Mouse (Mus musculus) limb, embryonic 11.5 days (tissue): Measurements from ENCODE around the gene Ankrd13b. TPM values are rescaled to one million over a fixed set of nuclear protein-coding genes. Genes with fewer than 3 reads are reported as not detected.

ENCODE experiments used
- ATAC-seq: fragments of 200-750 bp; cut with Nextera tagmentation; 2 replicates; pipeline ENCODE4 v1.8.0; 2017; ENCODE audit warnings: low read depth; ENCODE audit not compliant: insufficient number of reproducible peaks, low FRiP score, low TSS enrichment
- DNase-seq: peaks from one replicate; pipeline ENCODE4 v3.0.0-alpha.2; 2015; ENCODE audit warnings: low spot score
- H3K27ac ChIP-seq: fragments of 300-500 bp; sonication (generic); replicated peaks from 2 replicates; pipeline ENCODE4 v1.5.1; 2014; ENCODE audit warnings: low read depth, mild to moderate bottlenecking, low read length
- H3K27me3 ChIP-seq: fragments of 300-500 bp; sonication (generic); 2 replicates; pipeline ENCODE4 v1.6.1; 2014; ENCODE audit warnings: mild to moderate bottlenecking, low read length, mixed read lengths; ENCODE audit not compliant: control insufficient read depth, insufficient read depth
- H3K36me3 ChIP-seq: fragments of 300-500 bp; sonication (generic); 2 replicates; pipeline ENCODE4 v1.6.1; 2014; ENCODE audit warnings: mild to moderate bottlenecking, low read length, moderate library complexity, mixed read lengths; ENCODE audit not compliant: control insufficient read depth, insufficient read depth
- H3K4me1 ChIP-seq: fragments of 300-500 bp; sonication (generic); 2 replicates; pipeline ENCODE4 v1.6.1; 2014; ENCODE audit warnings: low read length, mixed read lengths; ENCODE audit not compliant: control insufficient read depth, insufficient read depth
- H3K4me2 ChIP-seq: fragments of 300-500 bp; sonication (generic); 2 replicates; pipeline ENCODE4 v1.6.1; 2014; ENCODE audit warnings: low read depth, mild to moderate bottlenecking, moderate library complexity; ENCODE audit not compliant: severe bottlenecking
- H3K4me3 ChIP-seq: fragments of 300-500 bp; sonication (generic); 2 replicates; pipeline ENCODE4 v1.5.1; 2014; ENCODE audit warnings: low read depth, low read length
- H3K9ac ChIP-seq: fragments of 300-500 bp; sonication (generic); 2 replicates; pipeline ENCODE4 v1.6.1; 2014; ENCODE audit warnings: mild to moderate bottlenecking, low read length
- H3K9me3 ChIP-seq: fragments of 300-500 bp; sonication (generic); 2 replicates; pipeline ENCODE4 v1.6.1; 2016; ENCODE audit warnings: low read length; ENCODE audit not compliant: control insufficient read depth
- WGBS: fragments of 180-500 bp; shearing (Covaris S2); extraction: QIAGEN DNeasy Blood & Tissue Kit; methylation state at CpG from one replicate; pipeline ENCODE4 v1.1.7; 2014; 5-methylcytosine and 5-hydroxymethylcytosine counted together
- polyA plus RNA-seq: library from polyadenylated mRNA; unstranded; fragments of >200 nt; fragmentation: Nextera tagmentation; extraction: Ambion mirVana; gene quantifications from 2 replicates; pipeline ENCODE4 v1.2.1, GENCODE M21; 2014

The Ankrd13b gene
- polyA plus RNA-seq, 1 experiment from 2014 or later = 12.8 TPM

DNA sequence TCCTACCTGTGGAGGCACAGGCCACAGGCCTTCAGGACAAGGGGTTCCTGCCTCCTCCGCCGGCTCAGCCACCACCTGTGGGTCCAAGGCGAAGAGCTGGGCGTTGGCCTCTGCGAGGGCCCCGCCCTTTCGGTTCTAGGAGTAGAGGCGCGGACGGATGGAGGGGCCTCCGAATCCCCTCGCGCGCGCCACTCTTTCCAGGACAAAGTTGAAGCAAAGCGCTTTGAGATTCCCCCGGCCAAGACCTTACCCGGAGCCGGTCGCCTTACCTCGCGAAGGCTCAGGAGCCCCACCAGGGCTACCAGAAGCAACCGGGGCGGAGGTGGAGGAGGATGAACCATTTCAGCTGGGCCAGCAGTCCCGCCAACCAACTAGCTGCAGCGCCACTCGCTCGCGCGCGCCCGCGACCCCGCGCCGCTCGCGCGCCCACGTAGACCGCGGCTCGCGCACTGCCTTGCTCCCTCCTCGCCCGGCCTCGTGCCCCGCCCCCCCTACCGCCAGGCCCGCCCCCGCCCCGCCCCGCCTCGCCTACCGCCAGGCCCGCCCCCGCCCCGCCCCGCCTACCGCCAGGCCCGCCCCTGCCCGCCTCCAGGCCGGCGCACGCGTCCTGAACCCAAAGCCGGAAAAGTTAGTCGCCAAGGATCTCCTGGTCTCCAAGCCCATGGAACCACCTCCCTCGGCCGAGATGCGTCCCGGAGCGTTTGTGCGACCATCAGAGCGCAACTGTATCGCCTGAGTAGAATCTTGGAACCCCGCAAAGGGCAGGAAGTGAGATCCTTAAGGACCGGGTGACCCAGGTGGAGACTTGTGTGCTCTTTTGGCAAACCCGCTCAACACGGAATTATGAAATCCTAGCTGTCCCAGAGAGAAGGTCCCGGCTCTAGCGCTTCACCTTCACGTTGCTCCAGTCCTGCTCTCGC lies 23.7 kb upstream of the Ankrd13b start:
- 0% methylated on average over 62 of the region's 84 CpGs for WGBS
- ATAC-seq = peak; percentile 58
- Histone ChIP-seq H3K9me3 (no peaks in the 10 kb centered on the region; the same call in 1 of the 2 replicates), H3K4me3 (peak overlapping the region; percentile 54), H3K36me3 (no peaks in the 10 kb centered on the region), H3K4me1 (peaks cover 28% of the 10 kb centered on the region), H3K27me3 (peaks cover 19% of the 10 kb centered on the region), H3K9ac (peak overlapping the region; percentile 55), H3K4me2 (peak overlapping the region; percentile 92), H3K27ac (no peak overlapping the region)
- DNase-seq = peak; percentile 93

DNA sequence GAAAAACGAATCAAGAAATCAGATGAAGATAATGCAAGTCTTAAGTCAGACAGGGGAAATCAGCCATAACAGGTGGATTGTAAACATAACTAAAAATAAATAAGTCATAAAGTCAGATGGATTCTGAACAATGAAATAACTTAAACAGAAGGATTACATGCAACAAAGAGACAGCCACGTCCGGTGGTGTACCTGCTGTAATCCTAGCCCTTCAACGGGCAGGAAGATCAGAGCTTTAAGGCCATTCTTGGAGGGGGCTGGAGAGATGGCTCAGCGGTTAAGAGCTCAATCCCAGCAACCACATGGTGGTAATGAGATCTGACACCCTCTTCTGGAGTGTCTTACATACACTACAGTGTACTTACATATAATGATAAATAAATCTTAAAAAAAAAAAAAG lies 21.9 kb upstream of the Ankrd13b start:
- no peak overlapping the region for H3K9ac ChIP-seq
- H3K4me1 ChIP-seq = peaks cover 29% of the 10 kb centered on the region
- H3K27me3 ChIP-seq = peaks cover 17% of the 10 kb centered on the region
- H3K9me3 ChIP-seq = no peaks in the 10 kb centered on the region; the same call in 1 of the 2 replicates
- H3K36me3 ChIP-seq = peaks cover 5% of the 10 kb centered on the region; the same call in 1 of the 2 replicates
- no peak for DNase-seq
- no peak overlapping the region for H3K4me3 ChIP-seq
- no peak overlapping the region for H3K4me2 ChIP-seq
- H3K27ac ChIP-seq = no peak overlapping the region
- no peak for ATAC-seq
- WGBS = 84% methylated on average over 5 of the region's 5 CpGs

- Histone ChIP-seq H3K4me3 (peak overlapping the region; percentile 23; the same call in 1 of the 2 replicates), H3K27ac (no peak overlapping the region), H3K36me3 (peaks cover 23% of the 10 kb centered on the region), H3K27me3 (no peaks in the 10 kb centered on the region), H3K9me3 (no peaks in the 10 kb centered on the region), H3K4me2 (peak overlapping the region; percentile 72), H3K4me1 (peaks cover 11% of the 10 kb centered on the region), H3K9ac (peak overlapping the region; percentile 53)
- DNase-seq (peak; percentile 90), ATAC-seq (peak; percentile 29)
- WGBS = 16% methylated on average over 49 of the region's 49 CpGs
Measured at GRCm38 (mm10) chr11:77508068-77509021, 18.9 kb upstream of the Ankrd13b start.

GRCm38 (mm10) chr11:77507426-77507825 lies 17.9 kb upstream of the Ankrd13b start:
- Histone ChIP-seq H3K4me1 (peaks cover 10% of the 10 kb centered on the region), H3K9me3 (no peaks in the 10 kb centered on the region), H3K36me3 (peaks cover 23% of the 10 kb centered on the region), H3K27ac (no peak overlapping the region), H3K9ac (no peak overlapping the region), H3K4me2 (no peak overlapping the region), H3K4me3 (no peak overlapping the region), H3K27me3 (no peaks in the 10 kb centered on the region)
- ATAC-seq (no peak), DNase-seq (no peak)
- whole genome bisulfite sequencing = 70% methylated on average over 4 of the region's 4 CpGs

- no peak overlapping the region for H3K4me3 ChIP-seq
- H3K27me3 ChIP-seq = no peaks in the 10 kb centered on the region
- peaks cover 23% of the 10 kb centered on the region for H3K36me3 ChIP-seq
- no peak for ATAC-seq
- no peak overlapping the region for H3K9ac ChIP-seq
- no peak for DNase-seq
- H3K4me1 ChIP-seq = peaks cover 7% of the 10 kb centered on the region
- no peak overlapping the region for H3K27ac ChIP-seq
- H3K9me3 ChIP-seq = no peaks in the 10 kb centered on the region
- whole genome bisulfite sequencing = 82% methylated on average over 6 of the region's 6 CpGs
- H3K4me2 ChIP-seq = no peak overlapping the region
Measured at GRCm38 (mm10) chr11:77506941-77507340, 17.5 kb upstream of the Ankrd13b start.

DNA sequence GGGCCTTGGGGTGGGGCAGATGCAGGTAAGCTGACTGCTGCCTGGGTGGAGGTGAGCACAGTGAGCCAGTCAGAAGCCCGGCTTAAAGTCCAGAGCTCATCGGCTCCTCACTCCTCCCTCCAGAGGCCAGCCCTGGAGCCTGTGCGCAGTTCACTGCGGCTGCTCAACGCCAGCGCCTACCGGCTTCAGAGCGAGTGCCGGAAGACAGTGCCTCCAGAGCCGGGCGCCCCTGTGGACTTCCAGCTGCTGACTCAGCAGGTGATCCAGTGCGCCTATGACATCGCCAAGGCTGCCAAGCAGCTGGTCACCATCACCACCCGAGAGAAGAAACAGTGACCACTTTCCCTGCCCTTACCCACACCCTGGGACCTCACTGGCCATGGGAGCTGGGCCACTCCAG lies 16.8 kb upstream of the Ankrd13b start:
- DNase-seq = no peak
- Histone ChIP-seq H3K9ac (no peak overlapping the region), H3K4me3 (no peak overlapping the region), H3K27ac (no peak overlapping the region), H3K4me2 (no peak overlapping the region), H3K36me3 (peaks cover 23% of the 10 kb centered on the region), H3K9me3 (no peaks in the 10 kb centered on the region), H3K27me3 (no peaks in the 10 kb centered on the region), H3K4me1 (peaks cover 7% of the 10 kb centered on the region)
- WGBS = 83% methylated on average over 14 of the region's 14 CpGs
- no peak for ATAC-seq

- H3K27ac ChIP-seq = no peak overlapping the region
- H3K9me3 ChIP-seq = no peaks in the 10 kb centered on the region
- H3K4me3 ChIP-seq = no peak overlapping the region
- H3K4me1 ChIP-seq = peaks cover 9% of the 10 kb centered on the region
- peaks cover 23% of the 10 kb centered on the region for H3K36me3 ChIP-seq
- DNase-seq (no peak), ATAC-seq (no peak)
- no peak overlapping the region for H3K4me2 ChIP-seq
- H3K9ac ChIP-seq = no peak overlapping the region
- 90% methylated on average over 22 of the region's 22 CpGs for WGBS
- no peaks in the 10 kb centered on the region for H3K27me3 ChIP-seq
Measured at GRCm38 (mm10) chr11:77505291-77505980, 16.0 kb upstream of the Ankrd13b start.

DNA sequence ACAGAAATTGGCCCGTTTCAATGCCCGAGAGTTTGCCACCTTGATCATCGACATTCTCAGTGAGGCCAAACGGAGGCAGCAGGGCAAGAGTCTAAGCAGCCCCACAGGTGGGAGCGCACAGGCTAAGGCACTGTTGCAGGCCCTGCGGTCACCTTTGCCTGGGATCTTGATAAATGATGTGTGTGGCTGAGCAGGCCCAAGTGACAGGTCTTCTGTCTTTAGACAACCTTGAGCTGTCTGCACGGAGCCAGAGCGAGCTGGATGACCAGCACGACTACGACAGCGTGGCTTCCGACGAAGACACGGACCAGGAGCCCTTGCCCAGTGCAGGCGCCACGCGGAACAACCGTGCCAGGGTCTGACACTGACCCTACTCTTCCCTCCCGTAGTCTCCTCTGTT lies 14.9 kb upstream of the Ankrd13b start:
- no peak for ATAC-seq
- Histone ChIP-seq H3K36me3 (peaks cover 27% of the 10 kb centered on the region), H3K4me3 (no peak overlapping the region), H3K9ac (no peak overlapping the region), H3K27me3 (no peaks in the 10 kb centered on the region), H3K4me2 (no peak overlapping the region), H3K27ac (no peak overlapping the region), H3K4me1 (peaks cover 11% of the 10 kb centered on the region), H3K9me3 (no peaks in the 10 kb centered on the region)
- WGBS = 96% methylated on average over 19 of the region's 19 CpGs
- DNase-seq = no peak
